Mouse (Mus musculus) kidney, postnatal 0 days (tissue): Measurements from ENCODE around the gene Btbd6. TPM values are rescaled to one million over a fixed set of nuclear protein-coding genes. Genes with fewer than 3 reads are reported as not detected.

Experiments
- ATAC-seq: fragments of 200-750 bp; cut with Nextera tagmentation; replicated peaks from 2 replicates; pipeline ENCODE4 v1.8.0; 2017; ENCODE audit warnings: low read depth, moderate number of reproducible peaks, moderate TSS enrichment, moderate library complexity; ENCODE audit not compliant: low FRiP score
- DNase-seq: peaks from one replicate; pipeline ENCODE4 v3.0.0-alpha.2; 2016; ENCODE audit warnings: low spot score
- H3K27ac ChIP-seq: fragments of 300-500 bp; sonication (generic); 2 replicates; pipeline ENCODE4 v1.5.1; 2014; ENCODE audit warnings: mild to moderate bottlenecking
- H3K27me3 ChIP-seq: fragments of 300-500 bp; sonication (generic); 2 replicates; pipeline ENCODE4 v1.6.1; 2014; ENCODE audit warnings: low read length, mixed read lengths; ENCODE audit not compliant: insufficient read depth
- H3K36me3 ChIP-seq: fragments of 300-500 bp; sonication (generic); 2 replicates; pipeline ENCODE4 v1.6.1; 2014; ENCODE audit warnings: low read length, mixed read lengths; ENCODE audit not compliant: insufficient read depth
- H3K4me1 ChIP-seq: fragments of 300-500 bp; sonication (generic); replicated peaks from 2 replicates; pipeline ENCODE4 v1.6.1; 2014; ENCODE audit warnings: antibody characterized with exemption, low read length, mixed read lengths; ENCODE audit not compliant: insufficient read depth
- H3K4me2 ChIP-seq: fragments of 300-500 bp; sonication (generic); 2 replicates; pipeline ENCODE4 v1.6.1; 2014; ENCODE audit warnings: mild to moderate bottlenecking, low read length, moderate library complexity, mixed read lengths
- H3K4me3 ChIP-seq: fragments of 300-500 bp; sonication (generic); replicated peaks from 2 replicates; pipeline ENCODE4 v1.5.1; 2014; ENCODE audit warnings: low read depth, low read length
- H3K9ac ChIP-seq: fragments of 300-500 bp; sonication (generic); 2 replicates; pipeline ENCODE4 v1.6.1; 2014; ENCODE audit warnings: low read depth, low read length
- H3K9me3 ChIP-seq: fragments of 300-500 bp; sonication (generic); replicated peaks from 2 replicates; pipeline ENCODE4 v1.6.1; 2016; ENCODE audit warnings: low read length, inconsistent platforms, mixed read lengths
- CTCF ChIP-seq: IDR thresholded peaks from 2 replicates; pipeline ENCODE4 v1.5.1; 2016; ENCODE audit warnings: antibody characterized with exemption, low read depth, mild to moderate bottlenecking, moderate library complexity
- WGBS: fragments of 180-500 bp; shearing (Covaris S2); extraction: QIAGEN DNeasy Blood & Tissue Kit; methylation state at CpG from one replicate; pipeline ENCODE4 v1.1.7; 2014; 5-methylcytosine and 5-hydroxymethylcytosine counted together
- polyA plus RNA-seq: library from polyadenylated mRNA; unstranded; fragments of >200 nt; fragmentation: Nextera tagmentation; extraction: Ambion mirVana; gene quantifications from 2 replicates; pipeline ENCODE4 v1.2.1, GENCODE M21; 2015

Gene Btbd6
- 22.8 and 24.9 TPM in 2 replicates for polyA plus RNA-seq

DNA sequence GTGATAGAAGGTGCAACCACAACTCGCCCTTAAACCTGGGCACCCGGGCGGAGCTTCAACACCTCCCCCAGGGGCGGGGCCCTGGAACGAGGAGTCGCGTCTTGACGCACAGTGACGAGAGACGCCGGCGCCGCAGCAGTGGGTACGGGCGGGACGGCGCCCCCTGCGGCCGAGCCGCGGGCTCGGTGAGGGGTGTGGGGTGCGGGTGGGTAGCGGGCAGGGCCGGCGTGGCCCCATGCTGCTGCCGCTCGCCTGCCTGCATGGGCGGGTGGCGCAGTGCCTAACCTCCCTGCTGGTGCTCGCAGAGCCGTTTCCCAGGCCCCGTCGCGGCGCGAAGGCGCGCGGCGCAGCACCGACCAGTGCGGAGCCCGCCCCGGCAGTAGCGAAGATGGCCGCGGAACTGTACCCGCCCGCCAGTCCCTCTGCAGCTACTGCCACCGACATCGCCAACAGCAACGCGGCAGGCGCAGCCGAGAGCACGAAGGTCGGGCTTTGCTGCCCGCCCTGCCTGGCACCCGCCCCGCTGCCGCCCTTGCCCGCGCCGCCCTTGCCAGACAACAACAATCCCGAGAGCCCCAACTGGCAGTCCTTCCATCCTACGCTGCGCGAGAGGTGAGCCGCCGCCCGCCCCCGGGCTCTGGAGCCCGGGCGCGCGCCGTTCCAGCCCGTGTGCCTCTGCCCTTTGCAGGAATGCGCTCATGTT, at the start of gene Btbd6:
Gene Btbd6 (plus strand): TSS at position 112 of the 703 bp plus-strand sequence.
- peak; percentile 96 for ATAC-seq
- Histone ChIP-seq H3K4me2 (peak within 1 kb of the TSS; percentile 94), H3K36me3 (peaks cover 61% of the 10 kb centered on the region), H3K9ac (peak within 1 kb of the TSS; percentile 78), H3K9me3 (no peaks in the 10 kb centered on the region), H3K27ac (peak within 1 kb of the TSS; percentile 90), H3K4me3 (peak within 1 kb of the TSS; percentile 68), H3K27me3 (no peaks in the 10 kb centered on the region), H3K4me1 (peaks cover 6% of the 10 kb centered on the region; the same call in 1 of the 2 replicates)
- TF ChIP-seq CTCF, result peak; percentile 65
- DNase-seq, result peak; percentile 92
- WGBS, result 0% methylated on average over 72 of the region's 80 CpGs

DNA sequence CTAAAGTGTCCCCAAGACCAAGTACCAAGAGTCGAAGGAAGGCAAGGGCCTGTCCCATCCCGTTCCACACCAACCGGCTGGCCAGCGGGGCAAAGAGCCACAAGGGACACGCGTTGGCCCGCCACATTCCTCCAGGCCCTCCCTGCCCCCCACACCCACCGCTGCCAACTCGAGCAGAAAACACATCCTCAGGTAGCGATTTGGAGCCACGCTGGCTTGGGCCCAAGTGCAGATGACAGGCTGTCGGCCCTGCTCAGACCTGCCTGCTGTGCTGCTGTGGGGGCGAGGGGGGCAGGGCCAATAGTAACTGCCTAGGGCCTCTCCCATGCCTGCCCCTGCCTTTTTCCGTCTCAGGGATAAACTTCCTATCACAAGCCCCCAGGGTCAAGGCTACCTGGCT, 49.0 kb upstream of the Btbd6 start:
- no peak for TF ChIP-seq CTCF
- Histone ChIP-seq H3K36me3 (no peaks in the 10 kb centered on the region), H3K4me2 (no peak overlapping the region), H3K27me3 (peaks cover 12% of the 10 kb centered on the region), H3K9ac (no peak overlapping the region), H3K4me3 (no peak overlapping the region), H3K9me3 (no peaks in the 10 kb centered on the region), H3K27ac (no peak overlapping the region), H3K4me1 (peaks cover 11% of the 10 kb centered on the region)
- WGBS, result 47% methylated on average over 14 of the region's 14 CpGs
- no peak for ATAC-seq
- DNase-seq, result no peak

DNA sequence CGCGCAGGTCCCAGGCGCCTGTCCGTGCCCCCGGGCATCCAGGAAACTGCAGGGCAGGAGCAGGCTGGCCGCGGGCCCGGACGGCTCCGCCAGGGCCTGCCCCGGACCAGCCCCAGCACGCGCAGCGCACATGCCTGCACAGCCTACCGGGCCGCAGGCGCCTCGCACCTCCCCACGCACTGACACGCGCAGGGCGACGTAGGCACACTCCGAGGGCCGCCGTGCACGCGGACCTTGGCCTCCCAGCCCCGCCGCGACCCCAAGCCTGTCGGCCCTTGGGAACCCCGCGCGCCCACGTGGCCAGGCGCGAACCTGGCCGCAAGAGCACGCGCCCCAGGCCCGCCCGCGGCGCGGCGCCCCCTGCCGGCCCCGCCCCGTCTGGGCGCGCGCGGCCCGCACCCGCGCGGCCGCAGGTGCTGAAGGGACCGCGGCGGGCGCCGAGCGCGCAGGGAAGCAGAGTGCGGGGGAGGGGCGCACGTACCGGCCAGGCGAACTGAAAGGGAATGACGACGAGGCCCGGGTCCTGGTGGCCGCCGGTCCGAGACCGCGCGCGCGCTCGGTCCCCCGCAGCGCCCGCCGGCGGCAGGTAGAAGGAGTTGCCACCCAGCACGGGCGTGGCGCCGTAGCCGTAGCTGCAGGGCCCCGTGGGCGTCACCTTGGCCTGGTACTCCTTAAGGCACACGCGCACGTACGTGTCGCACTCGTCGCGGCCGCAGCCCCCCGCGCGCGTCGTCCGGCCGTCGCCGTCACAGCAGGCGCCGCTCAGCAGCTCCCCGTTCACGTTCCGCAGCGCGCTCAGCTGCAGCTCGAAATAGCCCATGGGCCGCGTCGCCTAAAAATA, 47.7 kb upstream of the Btbd6 start:
- TF ChIP-seq CTCF, result no peak
- Histone ChIP-seq H3K4me3 (peak overlapping the region; percentile 48), H3K36me3 (no peaks in the 10 kb centered on the region), H3K9me3 (no peaks in the 10 kb centered on the region), H3K4me2 (peak overlapping the region; percentile 89), H3K4me1 (peaks cover 13% of the 10 kb centered on the region), H3K9ac (peak overlapping the region; percentile 46; the same call in 1 of the 2 replicates), H3K27me3 (peaks cover 12% of the 10 kb centered on the region), H3K27ac (peak overlapping the region; percentile 25; the same call in 1 of the 2 replicates)
- ATAC-seq, result peak; percentile 50; the same call in 1 of the 2 replicates
- no peak for DNase-seq
- 1% methylated on average over 100 of the region's 124 CpGs for WGBS

DNA sequence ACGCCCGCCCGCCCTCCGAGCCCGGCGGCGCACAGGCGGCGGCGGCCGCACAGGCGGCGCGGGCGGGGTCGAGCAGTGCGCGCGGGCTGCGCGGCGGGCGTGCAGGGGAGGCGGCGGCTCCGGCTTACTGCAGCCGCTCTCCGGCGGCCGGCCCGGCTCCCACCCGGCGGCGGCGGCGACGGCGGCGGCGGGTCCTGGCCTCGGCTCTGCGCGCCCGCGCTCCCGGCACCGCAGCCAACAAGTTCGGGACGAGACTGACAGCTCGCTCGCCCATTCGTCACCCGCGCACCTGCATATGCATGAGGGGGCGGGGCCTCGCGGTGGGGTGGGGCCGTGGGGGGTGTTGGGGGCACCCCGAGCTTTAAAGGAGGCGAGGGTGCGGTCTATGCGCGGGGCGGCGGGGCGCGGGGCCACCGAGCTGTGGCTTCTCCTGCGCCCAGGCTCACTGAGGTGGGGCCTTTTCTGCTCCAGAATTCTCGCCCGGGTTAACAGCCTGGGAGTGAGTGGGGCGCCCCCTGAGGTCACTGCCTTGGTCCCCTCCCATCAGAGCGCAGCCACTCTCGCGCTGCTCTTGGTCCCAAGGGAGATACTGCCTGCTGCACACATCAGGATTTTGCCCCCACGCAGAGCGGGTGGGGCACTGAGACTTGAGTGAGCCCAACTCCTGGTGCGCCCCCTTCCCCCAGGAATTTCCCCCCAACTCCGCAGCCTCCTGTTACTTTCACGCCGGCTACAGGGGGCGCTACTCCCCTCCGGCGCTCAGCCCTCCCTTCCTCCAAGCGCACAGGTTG, 46.5 kb upstream of the Btbd6 start, which contains the start of gene Jag2:
Gene Jag2 (minus strand): TSS at position 215 of the 791 bp plus-strand sequence.
- 1% methylated on average over 52 of the region's 85 CpGs for WGBS
- peak within 1 kb of the TSS; percentile 25; the same call in 1 of the 2 replicates for H3K27ac ChIP-seq

DNA sequence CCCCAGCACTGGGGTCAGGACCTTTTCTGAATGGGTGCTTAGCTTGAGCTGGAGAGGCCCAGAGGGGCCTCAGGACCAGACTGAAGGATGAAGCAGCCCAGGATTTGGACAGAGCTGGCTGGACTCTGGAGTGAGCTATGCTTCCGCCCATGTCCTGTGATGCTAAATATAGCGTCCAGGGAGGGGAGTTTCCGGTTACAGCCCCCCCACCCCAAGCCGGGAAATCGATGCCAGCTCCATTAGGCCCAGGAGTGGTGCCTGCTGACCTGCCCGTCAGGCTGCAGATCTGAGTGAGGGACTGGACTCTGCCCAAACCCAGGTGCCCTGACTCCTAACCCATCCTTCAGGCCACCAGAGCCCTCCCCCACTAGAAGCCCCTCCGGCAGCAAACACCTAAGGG, 43.6 kb upstream of the Btbd6 start:
- peak; percentile 35 for DNase-seq
- Histone ChIP-seq H3K4me1 (peaks cover 13% of the 10 kb centered on the region), H3K9me3 (no peaks in the 10 kb centered on the region), H3K36me3 (no peaks in the 10 kb centered on the region), H3K4me2 (no peak overlapping the region), H3K27ac (no peak overlapping the region), H3K9ac (no peak overlapping the region), H3K4me3 (no peak overlapping the region), H3K27me3 (peaks cover 12% of the 10 kb centered on the region)
- no peak for TF ChIP-seq CTCF
- 11% methylated on average over 7 of the region's 7 CpGs for WGBS
- no peak for ATAC-seq

More for the DNA sequence above, 46.5 kb upstream of the Btbd6 start, which contains the start of gene Jag2:
- ATAC-seq (peak; percentile 30), DNase-seq (peak; percentile 43)
- Histone ChIP-seq H3K36me3 (no peaks in the 10 kb centered on the region), H3K27me3 (peaks cover 12% of the 10 kb centered on the region), H3K9me3 (no peaks in the 10 kb centered on the region), H3K9ac (peak within 1 kb of the TSS; percentile 46; the same call in 1 of the 2 replicates), H3K4me1 (peaks cover 13% of the 10 kb centered on the region), H3K4me3 (peak within 1 kb of the TSS; percentile 48), H3K4me2 (peak within 1 kb of the TSS; percentile 89)
- peak; percentile 51 for TF ChIP-seq CTCF

DNA sequence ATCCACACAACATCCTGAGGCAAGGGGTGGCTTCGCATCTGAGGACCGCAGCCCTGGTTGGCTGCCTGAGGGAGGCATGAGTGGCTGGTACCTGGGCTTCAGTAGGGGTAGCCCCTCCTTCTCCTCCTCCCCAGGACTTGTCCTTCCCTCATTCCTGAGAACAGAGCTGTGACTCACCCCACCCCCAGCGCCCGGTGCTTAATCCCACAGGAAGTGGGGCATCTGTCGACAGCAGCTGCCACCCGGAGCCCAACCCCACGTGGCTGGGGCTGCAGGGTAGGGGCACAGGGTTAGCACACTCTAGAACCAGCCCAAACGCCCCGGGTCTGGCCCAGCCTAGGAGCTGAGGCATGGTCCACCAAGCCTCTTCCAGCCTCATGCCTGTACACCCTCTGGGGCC, 38.4 kb upstream of the Btbd6 start:
- ATAC-seq (no peak), DNase-seq (no peak)
- H3K27ac ChIP-seq, result no peak overlapping the region
- H3K4me2 ChIP-seq, result no peak overlapping the region
- no peak overlapping the region for H3K9ac ChIP-seq
- H3K27me3 ChIP-seq, result no peaks in the 10 kb centered on the region
- H3K4me3 ChIP-seq, result no peak overlapping the region
- H3K36me3 ChIP-seq, result no peaks in the 10 kb centered on the region
- no peak for TF ChIP-seq CTCF
- peaks cover 9% of the 10 kb centered on the region for H3K4me1 ChIP-seq
- WGBS, result 40% methylated on average over 9 of the region's 9 CpGs
- no peaks in the 10 kb centered on the region for H3K9me3 ChIP-seq
